Mouse (Mus musculus) MEL (cell line): ENCODE measurements around the gene Zfp654. TPM values are rescaled to one million over a fixed set of nuclear protein-coding genes. Genes with fewer than 3 reads are reported as not detected.

Experiments used
- DNase-seq: peaks from one replicate; pipeline ENCODE4 v3.0.0; 2011; ENCODE audit warnings: low read depth, low spot score
- H3K27ac ChIP-seq: 2 replicates; pipeline ENCODE4 v1.5.1; 2012; ENCODE audit warnings: low read depth, mild to moderate bottlenecking, control low read depth, low read length, moderate library complexity; ENCODE audit not compliant: control insufficient read depth
- H3K27me3 ChIP-seq, 2 experiments: fragments of 150-350 bp in 1 of 2; sonication (generic) in 1 of 2; 2 replicates each; pipeline ENCODE4 v1.6.1; 2012; ENCODE audit warnings: low read length in 2 of 2, mild to moderate bottlenecking in 2 of 2, improper control_type of control experiment in 1 of 2, moderate library complexity in 1 of 2; ENCODE audit not compliant: insufficient read depth in 2 of 2, control insufficient read depth in 1 of 2
- H3K36me3 ChIP-seq, 2 experiments: 2 replicates each; pipeline ENCODE4 v1.6.1; 2012 to 2014; ENCODE audit warnings: low read length in 2 of 2, improper control_type of control experiment in 1 of 2, inconsistent platforms in 1 of 2, mild to moderate bottlenecking in 1 of 2; ENCODE audit not compliant: insufficient read depth in 2 of 2, control insufficient read depth in 1 of 2
- H3K4me1 ChIP-seq, 2 experiments: fragments of 150-350 bp in 1 of 2; sonication (generic) in 1 of 2; 2 replicates each; pipeline ENCODE4 v1.6.1; 2012; ENCODE audit warnings: low read length in 2 of 2, improper control_type of control experiment in 1 of 2, mild to moderate bottlenecking in 1 of 2; ENCODE audit not compliant: insufficient read depth in 2 of 2, control insufficient read depth in 1 of 2
- H3K4me3 ChIP-seq, 2 experiments: fragments of 150-350 bp in 1 of 2; sonication (generic) in 1 of 2; 2 replicates each; pipeline ENCODE4 v1.5.1; 2012; ENCODE audit warnings: low read depth in 2 of 2, low read length in 2 of 2, mild to moderate bottlenecking in 2 of 2, moderate library complexity in 2 of 2, control low read depth in 1 of 2, improper control_type of control experiment in 1 of 2; ENCODE audit not compliant: control insufficient read depth in 1 of 2, insufficient read depth in 1 of 2
- H3K79me2 ChIP-seq: 2 replicates; pipeline ENCODE4 v1.6.1; 2012; ENCODE audit warnings: mild to moderate bottlenecking, low read length, moderate library complexity; ENCODE audit not compliant: control insufficient read depth, poor library complexity, insufficient read depth
- H3K9ac ChIP-seq: 2 replicates; pipeline ENCODE4 v1.6.1; 2012; ENCODE audit warnings: low read depth, mild to moderate bottlenecking, control low read depth, low read length, moderate library complexity; ENCODE audit not compliant: control insufficient read depth, poor library complexity, severe bottlenecking
- H3K9me3 ChIP-seq: fragments of 150-350 bp; sonication (generic); replicated peaks from 2 replicates; pipeline ENCODE4 v1.6.1; 2012; ENCODE audit warnings: mild to moderate bottlenecking, low read length, improper control_type of control experiment, moderate library complexity; ENCODE audit not compliant: insufficient read depth
- BHLHE40 ChIP-seq: IDR thresholded peaks from 2 replicates; pipeline ENCODE4 v1.6.1; 2012; ENCODE audit warnings: low read depth, mild to moderate bottlenecking, inconsistent platforms, low read length, improper control_type of control experiment, borderline replicate concordance
- CHD1 ChIP-seq: IDR thresholded peaks from 2 replicates; pipeline ENCODE4 v1.6.1; 2012; ENCODE audit warnings: low read depth, mild to moderate bottlenecking, inconsistent platforms, low read length, improper control_type of control experiment
- CHD2 ChIP-seq: IDR thresholded peaks from 2 replicates; pipeline ENCODE4 v1.6.1; 2011; ENCODE audit warnings: low read length, improper control_type of control experiment
- E2F4 ChIP-seq: IDR thresholded peaks from 2 replicates; pipeline ENCODE4 v1.6.1; 2011; ENCODE audit warnings: low read depth, low read length, improper control_type of control experiment, borderline replicate concordance
- EP300 ChIP-seq, 2 experiments: IDR thresholded peaks; 2 replicates each; pipeline ENCODE4 v1.6.1; 2011; ENCODE audit warnings: improper control_type of control experiment in 2 of 2, low read length in 2 of 2, low read depth in 1 of 2, mild to moderate bottlenecking in 1 of 2
- ETS1 ChIP-seq: IDR thresholded peaks from 2 replicates; pipeline ENCODE4 v1.6.1; 2012; ENCODE audit warnings: low read depth, mild to moderate bottlenecking, inconsistent platforms, low read length, improper control_type of control experiment, moderate library complexity
- GATA1 ChIP-seq: IDR thresholded peaks from 2 replicates; pipeline ENCODE4 v1.6.1; 2011; ENCODE audit warnings: low read depth, low read length, improper control_type of control experiment
- HCFC1 ChIP-seq: IDR thresholded peaks from 2 replicates; pipeline ENCODE4 v1.6.1; 2012; ENCODE audit warnings: low read depth, mild to moderate bottlenecking, inconsistent platforms, low read length, improper control_type of control experiment, moderate library complexity
- MAFK ChIP-seq: IDR thresholded peaks from 2 replicates; pipeline ENCODE4 v1.6.1; 2011; ENCODE audit warnings: low read depth, mild to moderate bottlenecking, low read length, improper control_type of control experiment, borderline replicate concordance
- MAX ChIP-seq: IDR thresholded peaks from 2 replicates; pipeline ENCODE4 v1.6.1; 2011; ENCODE audit warnings: low read length, improper control_type of control experiment
- MEF2A ChIP-seq: IDR thresholded peaks from 2 replicates; pipeline ENCODE4 v1.6.1; 2014; ENCODE audit warnings: low read depth, mild to moderate bottlenecking, inconsistent platforms, low read length, improper control_type of control experiment; ENCODE audit not compliant: poor library complexity, insufficient replicate concordance, severe bottlenecking; ENCODE audit errors: extremely low read depth
- MYB ChIP-seq: IDR thresholded peaks from 2 replicates; pipeline ENCODE4 v1.6.1; 2011; ENCODE audit warnings: mild to moderate bottlenecking, low read depth, low read length, improper control_type of control experiment
- MYC ChIP-seq: IDR thresholded peaks from 2 replicates; pipeline ENCODE4 v1.6.1; 2011; ENCODE audit warnings: low read depth, mild to moderate bottlenecking, low read length, improper control_type of control experiment, moderate library complexity
- NELFE ChIP-seq: IDR thresholded peaks from 2 replicates; pipeline ENCODE4 v1.6.1; 2011; ENCODE audit warnings: low read depth, low read length, improper control_type of control experiment
- NRF1 ChIP-seq: IDR thresholded peaks from 2 replicates; pipeline ENCODE4 v1.6.1; 2014; ENCODE audit warnings: low read depth, mild to moderate bottlenecking, inconsistent platforms, low read length, improper control_type of control experiment, moderate library complexity; ENCODE audit not compliant: poor library complexity, insufficient read depth, severe bottlenecking
- POLR2A ChIP-seq, 2 experiments: IDR thresholded peaks; 2 replicates each; pipeline ENCODE4 v1.6.1; 2011 to 2012; ENCODE audit warnings: low read length in 2 of 2, mild to moderate bottlenecking in 2 of 2, control low read depth in 1 of 2, improper control_type of control experiment in 1 of 2, low read depth in 1 of 2, moderate library complexity in 1 of 2; ENCODE audit not compliant: control insufficient read depth in 1 of 2, insufficient read depth in 1 of 2, poor library complexity in 1 of 2
- POLR2AphosphoS2 ChIP-seq: IDR thresholded peaks from 2 replicates; pipeline ENCODE4 v1.6.1; 2011; ENCODE audit warnings: low read length, improper control_type of control experiment
- RAD21 ChIP-seq: IDR thresholded peaks from 2 replicates; pipeline ENCODE4 v1.6.1; 2011; ENCODE audit warnings: mild to moderate bottlenecking, low read depth, low read length, improper control_type of control experiment
- RCOR1 ChIP-seq: IDR thresholded peaks from 2 replicates; pipeline ENCODE4 v1.6.1; 2012; ENCODE audit warnings: low read depth, mild to moderate bottlenecking, inconsistent platforms, low read length, improper control_type of control experiment
- SIN3A ChIP-seq: IDR thresholded peaks from 2 replicates; pipeline ENCODE4 v1.6.1; 2012; ENCODE audit warnings: low read length, improper control_type of control experiment, inconsistent platforms
- TAL1 ChIP-seq: IDR thresholded peaks from 2 replicates; pipeline ENCODE4 v1.6.1; 2012; ENCODE audit warnings: mild to moderate bottlenecking, inconsistent platforms, low read length, moderate library complexity, mixed read lengths
- TBP ChIP-seq: IDR thresholded peaks from 2 replicates; pipeline ENCODE4 v1.8.0; 2011; ENCODE audit warnings: low read depth, low read length, improper control_type of control experiment
- UBTF ChIP-seq: IDR thresholded peaks from 2 replicates; pipeline ENCODE4 v1.6.1; 2012; ENCODE audit warnings: low read depth, mild to moderate bottlenecking, inconsistent platforms, low read length, improper control_type of control experiment, moderate library complexity, borderline replicate concordance; ENCODE audit not compliant: insufficient read depth
- USF1 ChIP-seq: IDR thresholded peaks from 2 replicates; pipeline ENCODE4 v1.6.1; 2014; ENCODE audit warnings: low read depth, mild to moderate bottlenecking, inconsistent platforms, low read length, improper control_type of control experiment, moderate library complexity
- USF2 ChIP-seq, 2 experiments: IDR thresholded peaks; 2 replicates each; pipeline ENCODE4 v1.6.1; 2011 to 2012; ENCODE audit warnings: improper control_type of control experiment in 2 of 2, low read length in 2 of 2, borderline replicate concordance in 1 of 2, inconsistent platforms in 1 of 2, low read depth in 1 of 2, mild to moderate bottlenecking in 1 of 2; ENCODE audit not compliant: insufficient read depth in 1 of 2
- ZC3H11A ChIP-seq: IDR thresholded peaks from 2 replicates; pipeline ENCODE4 v1.6.1; 2012; ENCODE audit warnings: low read depth, mild to moderate bottlenecking, inconsistent platforms, low read length, improper control_type of control experiment
- ZMIZ1 ChIP-seq: IDR thresholded peaks from 2 replicates; pipeline ENCODE4 v1.6.1; 2012; ENCODE audit warnings: low read depth, mild to moderate bottlenecking, inconsistent platforms, low read length, improper control_type of control experiment, moderate library complexity
- ZNF384 ChIP-seq: IDR thresholded peaks from 2 replicates; pipeline ENCODE4 v1.6.1; 2012; ENCODE audit warnings: low read depth, mild to moderate bottlenecking, inconsistent platforms, low read length, improper control_type of control experiment
- polyA plus RNA-seq, 2 experiments: library from polyadenylated mRNA; stranded (reverse) in 1 of 2; unstranded in 1 of 2; fragments of >175 nt in 1 of 2; fragments of >200 nt in 1 of 2; gene quantifications; 2 replicates each; pipeline versions ENCODE4 v1.2.1 to v1.2.4; 2012; ENCODE audit warnings: low replicate concordance in 2 of 2, low read depth in 1 of 2; ENCODE audit not compliant: insufficient read length in 2 of 2, insufficient read depth in 1 of 2, missing spikeins in 1 of 2
- total RNA-seq: library from RNA; depleted of rRNA; stranded (reverse); fragments of 300-350 nt; gene quantifications from 2 replicates; pipeline ENCODE4 v1.2.3, GENCODE M21; 2012

Gene Zfp654
- total and polyA plus RNA-seq, 3 experiments: 5.0 to 61.6 (median 6.9) TPM

DNA sequence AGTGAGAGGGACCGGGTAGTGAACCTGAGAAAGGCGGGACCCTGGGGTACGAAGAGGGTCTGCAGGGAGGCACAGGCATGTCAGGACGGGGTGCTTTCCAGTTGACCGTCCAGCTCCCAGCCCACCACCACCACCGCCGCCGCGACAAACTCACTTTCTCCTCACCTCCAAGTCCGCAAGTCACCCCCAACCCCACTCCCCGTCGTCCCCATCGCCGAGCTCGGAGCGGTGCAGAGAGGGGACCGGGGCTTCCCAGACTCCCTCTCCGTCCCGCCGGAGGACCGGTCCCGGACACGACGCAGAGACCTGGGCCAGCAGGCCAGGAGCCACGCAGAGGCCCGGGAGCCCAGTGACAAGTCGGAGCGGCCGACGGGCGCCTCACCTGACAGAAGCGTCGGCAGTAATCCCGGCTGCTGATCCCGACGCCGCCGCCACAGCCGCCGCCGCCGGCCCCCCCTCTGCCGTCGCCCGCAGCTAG, 328 bp downstream of the Zfp654 start:
- Histone ChIP-seq H3K27ac (peak overlapping the region; percentile 58), H3K4me1 (peaks cover 10 to 12% of the 10 kb centered on the region in 2 experiments), H3K36me3 (peaks cover 14 to 23% of the 10 kb centered on the region in 2 experiments), H3K79me2 (peaks cover 56% of the 10 kb centered on the region), H3K9me3 (no peaks in the 10 kb centered on the region), H3K9ac (peak overlapping the region; percentile 96), H3K4me3 (peak overlapping the region; percentile 61 to 80), H3K27me3 (no peaks in the 10 kb centered on the region)
- TF ChIP-seq MEF2A: no peak
- 0 out of 2 replicates have a peak, but pooled peaks have one; percentile 70 for TF ChIP-seq UBTF
- DNase-seq: no peak

DNA sequence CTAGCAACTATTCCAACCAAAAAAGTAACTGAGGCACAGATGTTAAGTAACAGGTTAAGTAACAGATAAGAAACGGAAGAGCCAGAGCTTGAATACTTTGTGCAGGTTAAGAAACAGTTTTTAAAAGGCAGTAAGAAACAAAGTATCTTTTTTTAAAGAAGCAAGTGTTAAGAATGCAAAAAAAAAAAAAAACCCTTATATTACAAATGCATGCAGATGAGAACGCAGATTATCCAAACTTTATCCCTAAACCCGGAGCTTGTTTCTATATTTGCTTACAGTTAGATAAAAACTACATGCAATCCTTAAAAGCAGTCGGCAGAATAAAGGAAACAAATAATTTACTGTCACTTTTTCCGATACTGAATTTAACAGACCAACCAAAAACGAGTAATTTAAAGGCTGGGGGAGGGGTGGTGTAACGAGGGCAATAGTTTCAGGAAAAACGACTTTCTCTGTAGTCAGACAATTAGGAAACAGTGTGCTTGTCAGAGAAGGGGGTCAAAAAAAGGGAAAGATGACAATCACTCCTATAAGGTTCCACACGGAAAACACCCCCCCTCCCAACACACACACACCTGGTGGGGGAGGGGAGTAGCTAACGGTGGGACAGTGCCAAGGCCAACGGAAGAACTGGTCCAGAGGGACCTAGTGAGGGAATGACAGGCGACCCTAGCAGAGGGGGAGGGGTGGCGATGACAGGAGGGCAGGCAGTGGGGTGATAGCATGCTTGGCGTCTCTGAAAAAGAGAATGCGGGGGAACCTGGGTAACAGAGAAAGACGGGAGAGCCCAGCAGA, 966 bp downstream of the Zfp654 start:
- H3K9me3 ChIP-seq: no peaks in the 10 kb centered on the region
- peaks cover 12 to 22% of the 10 kb centered on the region in 2 experiments for H3K36me3 ChIP-seq
- H3K9ac ChIP-seq: peak overlapping the region; percentile 96
- H3K4me3 ChIP-seq: peak overlapping the region; percentile 61 to 80
- no peaks in the 10 kb centered on the region for H3K27me3 ChIP-seq
- peak overlapping the region; percentile 58 for H3K27ac ChIP-seq
- peaks cover 10 to 12% of the 10 kb centered on the region in 2 experiments for H3K4me1 ChIP-seq
- peaks cover 61% of the 10 kb centered on the region for H3K79me2 ChIP-seq
- peak; percentile 77 for DNase-seq
- TF ChIP-seq UBTF (no peak), CHD1 (0 out of 2 replicates have a peak, but pooled peaks have one; percentile 34), ZMIZ1 (no peak), MAX (peak; percentile 55; the same call in 1 of the 2 replicates), RAD21 (no peak), RCOR1 (no peak), MYC (0 out of 2 replicates have a peak, but pooled peaks have one; percentile 27), E2F4 (no peak), ZC3H11A (no peak), CHD2 (peak; percentile 66), MEF2A (no peak), TBP (no peak), USF2 (IDR thresholded peaks at IDR 0.05; ENCODE audit: borderline replicate concordance in 1 of 2, insufficient read depth in 1 of 2, low read depth in 1 of 2, low read length in 2 of 2) (no peak), BHLHE40 (no peak), POLR2AphosphoS2 (no peak), EP300 (IDR thresholded peaks at IDR 0.05; ENCODE audit: low read depth in 1 of 2, low read length in 2 of 2) (peak in 1 of 2 experiments; percentile 49; a peak in 2 of 4 replicates), USF1 (no peak), GATA1 (peak; percentile 43; the same call in 1 of the 2 replicates), HCFC1 (no peak), ETS1 (peak; percentile 33; the same call in 1 of the 2 replicates), NRF1 (no peak), TAL1 (no peak), ZNF384 (peak; percentile 69), MYB (peak; percentile 59; the same call in 1 of the 2 replicates), NELFE (no peak), POLR2A (IDR thresholded peaks at IDR 0.05; ENCODE audit: control insufficient read depth in 1 of 2, insufficient read depth in 1 of 2, low read depth in 1 of 2, low read length in 2 of 2, poor library complexity in 1 of 2) (no peak), SIN3A (peak; percentile 66), MAFK (no peak)
